Comparison of ENCODE assay signal across 8 mouse cellular contexts in genomic region chr3:108197066-108197497, GRCm38 (mm10). TPM values are rescaled to one million over a fixed set of nuclear protein-coding genes. Genes with fewer than 3 reads are reported as not detected.
A peak's percentile ranks its signal among the peaks of the same experiment; 100 is the strongest.
DNase-seq lines count a peak whose midpoint lies in the region; ATAC-seq and TF ChIP-seq lines count a peak whose summit lies in the region.

No protein-coding gene starts in this region.

- H3K27ac ChIP-seq in cerebellum, adult 2 months (ENCODE audit: insufficient read depth, low read length) = peak overlapping the region; percentile 92
- no peak overlapping the region for H3K27ac ChIP-seq in liver, embryonic 12.5 days

- no peak for ATAC-seq in liver, embryonic 12.5 days

- H3K4me2 ChIP-seq in liver, embryonic 12.5 days = peak overlapping the region; percentile 13; the same call in 1 of the 2 replicates

- H3K9ac ChIP-seq in liver, embryonic 12.5 days = no peak overlapping the region

- peak overlapping the region; percentile 51 for H3K4me3 ChIP-seq in cerebellum, adult 2 months (replicated peaks; ENCODE audit: insufficient read depth, low read depth, low read length)
- no peak overlapping the region for H3K4me3 ChIP-seq in liver, embryonic 12.5 days

- 15% methylated on average over 14 of the region's 14 CpGs for WGBS in cerebellum, adult 2 months
- WGBS in liver, embryonic 12.5 days (ENCODE audit: insufficient replicate concordance) = 44% methylated on average over 14 of the region's 14 CpGs

- peaks cover 49% of the 10 kb centered on the region for H3K4me1 ChIP-seq in cerebellum, adult 2 months (ENCODE audit: control insufficient read depth, insufficient read depth, low read length)
- H3K4me1 ChIP-seq in liver, embryonic 12.5 days = peaks cover 50% of the 10 kb centered on the region

- TF ChIP-seq CTCF in cerebellum, adult 2 months (IDR thresholded peaks at IDR 0.05; ENCODE audit: borderline replicate concordance, insufficient read depth, low read depth, low read length) = no peak

- no peaks in the 10 kb centered on the region for H3K27me3 ChIP-seq in cerebellum, adult 2 months (ENCODE audit: control insufficient read depth, insufficient read depth, low read length)
- H3K27me3 ChIP-seq in liver, embryonic 12.5 days (replicated peaks) = no peaks in the 10 kb centered on the region

- H3K36me3 ChIP-seq in liver, embryonic 12.5 days = peaks cover 11% of the 10 kb centered on the region; the same call in 1 of the 2 replicates

- 0 out of 2 replicates have a peak, but pooled peaks have one; percentile 32 for TF ChIP-seq POLR2A in cerebellum, adult 2 months (IDR thresholded peaks at IDR 0.05; ENCODE audit: borderline replicate concordance, insufficient read depth, low read length)

- no peaks in the 10 kb centered on the region for H3K9me3 ChIP-seq in liver, embryonic 12.5 days (replicated peaks)

- DNase-seq in NIH3T3 (ENCODE audit: low read depth) (peak; percentile 44), adipocyte (ENCODE audit: low spot score) (no peak)
- DNase-seq in cerebellum, adult 2 months = peak; percentile 68 to 76
- DNase-seq in forelimb bud, embryonic 11.5 days (ENCODE audit: low read depth, low spot score) = peak; percentile 39
- DNase-seq in kidney, postnatal 4 days = peak; percentile 76 to 85
- peak; percentile 75 for DNase-seq in retina, embryonic 14.5 days (ENCODE audit: low spot score)
- DNase-seq in gastrocnemius, postnatal 10 days = no peak

RNA-seq across cellular contexts. Expression of gene Cyb561d1, which starts 3.9 kb away (rescaled TPM):
- 13.1 and 13.8 TPM in 2 replicates for polyA plus RNA-seq in cerebellum, adult 2 months (2012; rRNA removed)
- polyA plus RNA-seq in liver, embryonic 12.5 days (2016; fragmentation: Nextera tagmentation; extraction: Ambion mirVana) = 2.8 TPM in 2 replicates
- total RNA-seq in gastrocnemius, postnatal 10 days (2021) = 1 to 10 TPM; 3.5 to 4.2 TPM

RNA-seq across cellular contexts. Expression of gene Amigo1, which starts 10.9 kb away (rescaled TPM):
- 50.8 and 53.5 TPM in 2 replicates for polyA plus RNA-seq in cerebellum, adult 2 months (2012; rRNA removed)
- polyA plus RNA-seq in liver, embryonic 12.5 days (2016; fragmentation: Nextera tagmentation; extraction: Ambion mirVana) = 1.1 and 1.2 TPM in 2 replicates
- total RNA-seq in gastrocnemius, postnatal 10 days (2021) = 10 to 100 TPM; 30.7 to 31.6 TPM

RNA-seq across cellular contexts. Expression of gene Atxn7l2, which starts 13.7 kb away (rescaled TPM):
- 25.9 and 26.9 TPM in 2 replicates for polyA plus RNA-seq in cerebellum, adult 2 months (2012; rRNA removed)
- 4.5 and 4.9 TPM in 2 replicates for polyA plus RNA-seq in liver, embryonic 12.5 days (2016; fragmentation: Nextera tagmentation; extraction: Ambion mirVana)
- total RNA-seq in gastrocnemius, postnatal 10 days (2021) = 10 to 100 TPM; 13.2 to 18.4 TPM

RNA-seq across cellular contexts. Expression of gene Sypl2, which starts 29.4 kb away (rescaled TPM):
- polyA plus RNA-seq in cerebellum, adult 2 months (2012; rRNA removed) = 2.4 TPM in 2 replicates
- polyA plus RNA-seq in liver, embryonic 12.5 days (2016; fragmentation: Nextera tagmentation; extraction: Ambion mirVana) = 0.12 and 0.14 TPM in 2 replicates
- 1,000 to 10,000 TPM in 1 of 2 experiments, 100 to 1,000 TPM in 1; 890 to 1,000 TPM for total RNA-seq in gastrocnemius, postnatal 10 days (2021)

RNA-seq across cellular contexts. Expression of gene Gpr61, which starts 42.4 kb away (rescaled TPM):
- polyA plus RNA-seq in cerebellum, adult 2 months (2012; rRNA removed) = 6.2 and 6.5 TPM in 2 replicates
- 0.04 TPM in 1 of 2 replicates, not detected in the other for polyA plus RNA-seq in liver, embryonic 12.5 days (2016; fragmentation: Nextera tagmentation; extraction: Ambion mirVana)
- total RNA-seq in gastrocnemius, postnatal 10 days (2021) = under 1 TPM; 0.14 to 0.27 TPM

Comparison
In these comparisons a context has a peak if more than half of its experiments do, and no peak if none do; other contexts are left out.
1. DNase-seq: peak in NIH3T3 (single experiment), cerebellum, adult 2 months (2 of 2), forelimb bud, embryonic 11.5 days (single experiment), kidney, postnatal 4 days (2 of 2) and retina, embryonic 14.5 days (single experiment); none in adipocyte (single experiment) and gastrocnemius, postnatal 10 days (single experiment).
2. RNA of gene Amigo1, which starts 10.9 kb away (polyA plus RNA-seq): 50.8 to 53.5 TPM in cerebellum, adult 2 months; 1.1 to 1.2 TPM in liver, embryonic 12.5 days; every median in the first group is over 10 times any median in the second.